Mouse (Mus musculus): ENCODE data around the gene Acsm4. TPM values are rescaled to one million over a fixed set of nuclear protein-coding genes. Genes with fewer than 3 reads are reported as not detected.

Gene Acsm4
- polyA plus RNA-seq (2017; shearing (Covaris generic)): not detected

DNA sequence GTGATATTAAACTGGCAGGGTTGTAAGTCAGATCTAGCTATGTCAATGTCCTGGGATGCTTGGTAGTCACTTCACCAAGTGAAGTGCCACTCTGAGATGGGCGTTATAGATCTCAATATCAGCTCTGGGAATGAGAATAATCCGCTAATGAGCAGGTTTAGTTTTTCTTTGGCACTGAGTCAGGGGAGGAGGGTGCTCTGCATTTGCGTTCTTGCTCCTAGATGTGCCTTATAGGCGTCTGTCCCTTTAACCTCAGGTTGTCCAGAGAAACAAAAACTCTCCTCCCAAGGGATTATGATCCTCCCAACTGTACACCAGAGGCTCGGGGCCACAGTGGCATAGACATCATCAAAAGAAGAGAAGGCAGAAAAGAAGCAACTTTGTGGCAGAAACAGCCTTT is at the start of gene Acsm4:
Gene Acsm4 (plus strand): TSS at position 301 of the 400 bp plus-strand sequence.

DNA sequence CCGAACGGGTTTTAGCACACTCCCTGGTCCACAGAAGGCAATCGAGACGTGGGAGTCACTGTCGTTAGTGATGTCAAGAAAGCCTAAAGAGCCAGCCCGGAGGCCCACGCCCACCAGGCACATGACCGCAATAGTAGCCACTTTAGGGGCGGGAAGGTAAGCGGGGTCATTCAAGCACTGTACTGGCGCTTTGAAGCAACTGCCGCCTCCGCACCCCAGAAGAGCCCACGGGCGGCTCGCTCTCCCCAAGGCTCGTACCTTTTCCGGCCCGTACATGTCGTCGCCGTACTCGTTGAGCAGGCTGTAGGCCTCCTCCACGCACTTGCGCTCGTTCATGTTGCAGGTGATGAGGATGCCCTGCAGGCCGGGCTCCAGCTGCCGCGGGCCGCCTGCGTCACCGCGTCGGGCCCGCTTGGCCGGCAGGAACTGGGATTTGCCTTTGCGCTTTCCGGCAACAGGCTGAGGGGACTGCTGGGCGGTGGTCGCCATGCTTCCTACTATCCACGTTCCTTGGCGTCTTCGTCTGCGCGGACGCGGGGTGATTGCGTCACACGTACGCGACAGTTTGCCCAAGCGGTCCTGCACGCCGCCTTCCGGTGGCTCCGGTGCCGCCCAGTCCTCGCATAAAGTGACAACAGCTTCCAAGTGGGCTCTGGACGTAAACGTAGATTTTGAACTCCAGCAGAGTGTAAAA is 30.6 kb downstream of the Acsm4 start, which contains the start of gene Thumpd1:
Gene Thumpd1 (minus strand): TSS at position 546 of the 694 bp plus-strand sequence.

DNA sequence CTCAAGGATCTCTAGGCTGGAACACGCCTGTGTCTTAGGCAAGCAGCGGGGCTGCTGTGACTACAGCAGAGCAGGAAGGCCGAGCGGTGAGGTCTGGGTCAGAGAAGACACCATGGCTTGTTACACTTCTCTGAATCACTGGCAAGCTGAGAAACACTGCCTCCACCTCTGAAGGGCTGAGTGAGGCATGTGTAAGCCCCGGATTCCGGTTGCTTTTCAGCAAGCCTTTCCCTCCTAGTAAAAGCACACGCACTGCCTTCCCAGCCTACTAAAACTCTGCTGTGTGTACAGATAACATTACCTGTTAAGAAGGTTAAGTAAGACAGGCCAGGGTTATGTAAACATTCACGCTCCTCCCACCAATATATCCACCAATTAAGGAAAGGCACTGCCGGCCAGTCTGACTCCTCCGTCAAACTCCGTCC is 70.7 kb downstream of the Acsm4 start, which contains the start of gene Acsm3:
Gene Acsm3 (plus strand): TSS at position 397 of the 425 bp plus-strand sequence.

Other genes with a start within 250 kb of the Acsm4 start
- not detected for gene Gp2, start 230.7 kb upstream of the Acsm4 start, polyA plus RNA-seq (2017; shearing (Covaris generic))
- gene Umod, start 210.7 kb upstream of the Acsm4 start, polyA plus RNA-seq (2017; shearing (Covaris generic)): not detected
- not detected for gene Acsm5, start 170.6 kb upstream of the Acsm4 start, polyA plus RNA-seq (2017; shearing (Covaris generic))
- not detected for gene Pdilt, start 166.5 kb upstream of the Acsm4 start, polyA plus RNA-seq (2017; shearing (Covaris generic))
- not detected for gene Acsm2, start 135.7 kb upstream of the Acsm4 start, polyA plus RNA-seq (2017; shearing (Covaris generic))
- gene Acsm1, start 83.0 kb upstream of the Acsm4 start, polyA plus RNA-seq (2017; shearing (Covaris generic)): not detected
- gene Thumpd1, start 30.8 kb downstream of the Acsm4 start, polyA plus RNA-seq (2017; shearing (Covaris generic)): 99.0 TPM
- 0.18 TPM for gene Acsm3, start 70.9 kb downstream of the Acsm4 start, polyA plus RNA-seq (2017; shearing (Covaris generic))
- gene Rexo5, start 104.0 kb downstream of the Acsm4 start, polyA plus RNA-seq (2017; shearing (Covaris generic)): 52.7 TPM
- 14.4 TPM for gene Eri2, start 104.0 kb downstream of the Acsm4 start, polyA plus RNA-seq (2017; shearing (Covaris generic))
- gene Lyrm1, start 205.8 kb downstream of the Acsm4 start, polyA plus RNA-seq (2017; shearing (Covaris generic)): 18.6 TPM
- gene Dcun1d3, start 206.3 kb downstream of the Acsm4 start, polyA plus RNA-seq (2017; shearing (Covaris generic)): 19.8 TPM